Mouse (Mus musculus) C2C12 (cell line): Measurements from ENCODE around the gene Pax8. TPM values are rescaled to one million over a fixed set of nuclear protein-coding genes. Genes with fewer than 3 reads are reported as not detected.

Source experiments
- H3K27me3 ChIP-seq: one replicate; pipeline ENCODE4 v1.6.1; 2011; ENCODE audit not compliant: control insufficient read depth, insufficient read depth, insufficient read length
- H3K36me3 ChIP-seq: one replicate; pipeline ENCODE4 v1.6.1; 2011; ENCODE audit not compliant: control insufficient read depth, insufficient read depth
- H3K4me3 ChIP-seq: one replicate; pipeline ENCODE4 v1.5.1; 2011; ENCODE audit warnings: mild to moderate bottlenecking, control low read depth; ENCODE audit not compliant: poor library complexity, insufficient read depth, severe bottlenecking
- H3K79me2 ChIP-seq: one replicate; pipeline ENCODE4 v1.6.1; 2011; ENCODE audit not compliant: control insufficient read depth, insufficient read depth
- H3K79me3 ChIP-seq: one replicate; pipeline ENCODE4 v1.6.1; 2011; ENCODE audit warnings: low read depth, control low read depth
- H3ac ChIP-seq: one replicate; pipeline ENCODE3; 2011; ENCODE audit warnings: low read depth; ENCODE audit not compliant: control insufficient read depth, insufficient read length
- CEBPB ChIP-seq: IDR thresholded peaks from one replicate; pipeline ENCODE4 v1.6.1; 2011; ENCODE audit warnings: low read depth, mild to moderate bottlenecking, control low read depth, moderate library complexity
- CTCF ChIP-seq: IDR thresholded peaks from one replicate; pipeline ENCODE4 v1.5.1; 2011; ENCODE audit not compliant: control insufficient read depth, insufficient read depth, insufficient read length
- FOSL1 ChIP-seq: IDR thresholded peaks from one replicate; pipeline ENCODE4 v1.8.0; 2011; ENCODE audit warnings: mild to moderate bottlenecking, low read length; ENCODE audit not compliant: poor library complexity, insufficient read depth, severe bottlenecking
- MAX ChIP-seq: IDR thresholded peaks from one replicate; pipeline ENCODE4 v1.6.1; 2011; ENCODE audit warnings: mild to moderate bottlenecking, control low read depth
- MYOD1 ChIP-seq: IDR thresholded peaks from one replicate; pipeline ENCODE4 v1.6.1; 2011; ENCODE audit warnings: low read depth; ENCODE audit not compliant: control insufficient read depth, insufficient read length
- MYOG ChIP-seq: IDR thresholded peaks from one replicate; pipeline ENCODE4 v1.6.1; 2011; ENCODE audit not compliant: control insufficient read depth, insufficient read length; ENCODE audit errors: extremely low read depth
- USF1 ChIP-seq: IDR thresholded peaks from one replicate; pipeline ENCODE4 v1.6.1; 2011; ENCODE audit warnings: low read depth, mild to moderate bottlenecking, control low read depth, moderate library complexity
- polyA plus RNA-seq: library from polyadenylated mRNA; unstranded; fragments of >200 nt; fragmentation: generic; extraction: Trizol; gene quantifications from one replicate; pipeline ENCODE4 v1.2.1, GENCODE M21; 2012; ENCODE audit warnings: missing spikeins

Pax8 gene
- polyA plus RNA-seq, 1 experiment = not detected

- Histone ChIP-seq H3K79me3 (no peaks in the 10 kb centered on the region), H3ac (no peak overlapping the region), H3K27me3 (peaks cover 3% of the 10 kb centered on the region), H3K4me3 (no peak overlapping the region), H3K36me3 (no peaks in the 10 kb centered on the region), H3K79me2 (no peaks in the 10 kb centered on the region)
- TF ChIP-seq CTCF = no peak
- no peak for TF ChIP-seq MAX
Measured at GRCm38 (mm10) chr2:24467156-24467555, 8.2 kb downstream of the Pax8 start.

DNA sequence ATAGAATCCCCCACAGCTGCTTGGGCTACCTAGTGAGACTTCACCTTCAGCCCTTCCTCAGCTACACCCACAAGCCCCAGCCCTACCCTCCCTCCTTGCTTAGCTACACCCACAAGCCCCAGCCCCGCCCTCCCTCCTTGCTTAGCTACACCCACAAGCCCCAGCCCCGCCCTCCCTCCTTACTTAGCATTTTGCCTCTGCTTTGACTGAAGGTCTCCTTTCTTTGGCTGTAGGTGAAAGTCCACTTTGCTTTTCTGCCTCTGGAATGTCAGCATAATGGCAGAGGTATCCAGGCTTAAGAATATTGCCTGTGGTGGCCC lies 14.6 kb downstream of the Pax8 start:
- Histone ChIP-seq H3K79me3 (no peaks in the 10 kb centered on the region), H3K36me3 (no peaks in the 10 kb centered on the region), H3K4me3 (no peak overlapping the region), H3K27me3 (no peaks in the 10 kb centered on the region), H3ac (no peak overlapping the region), H3K79me2 (no peaks in the 10 kb centered on the region)
- TF ChIP-seq CTCF (no peak), FOSL1 (no peak), MYOD1 (no peak), MYOG (no peak), CEBPB (no peak), USF1 (no peak), MAX (no peak)

DNA sequence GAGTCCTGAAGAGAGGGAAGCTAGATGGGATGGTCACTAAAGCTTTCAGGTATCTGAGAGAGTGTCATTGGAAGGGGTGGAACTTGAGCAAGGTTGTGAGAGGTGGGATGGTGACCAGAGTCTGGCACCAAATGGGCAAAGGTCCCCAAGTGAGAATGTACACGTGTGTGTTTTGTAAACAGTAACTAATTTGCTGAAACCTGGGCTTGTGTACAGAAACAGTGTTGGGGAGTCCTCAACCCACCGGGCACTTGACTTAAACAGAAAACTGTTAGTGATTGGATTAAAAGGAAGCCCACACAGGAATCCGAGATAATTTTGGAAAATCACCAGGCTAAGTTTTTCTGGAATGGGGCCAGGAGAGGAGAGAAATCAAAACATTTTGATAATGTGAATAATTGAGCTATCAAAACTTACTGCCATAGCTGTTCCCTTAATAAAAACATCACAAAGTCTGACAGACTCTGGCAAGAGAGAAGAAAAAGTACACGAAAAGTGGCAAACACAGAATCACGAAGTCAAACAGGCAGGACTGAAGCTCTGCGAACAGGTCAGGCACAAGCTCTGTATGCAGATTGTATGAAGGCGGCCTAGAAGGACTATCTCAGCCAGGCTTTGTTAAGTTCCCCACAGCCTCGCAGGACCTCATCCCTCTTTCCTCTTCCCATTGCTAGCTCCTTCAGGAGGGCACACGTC lies 15.1 kb downstream of the Pax8 start:
- Histone ChIP-seq H3ac (no peak overlapping the region), H3K79me2 (no peaks in the 10 kb centered on the region), H3K79me3 (no peaks in the 10 kb centered on the region), H3K4me3 (no peak overlapping the region), H3K27me3 (no peaks in the 10 kb centered on the region), H3K36me3 (no peaks in the 10 kb centered on the region)
- TF ChIP-seq CTCF = no peak
- TF ChIP-seq CEBPB = no peak
- TF ChIP-seq FOSL1 = no peak
- no peak for TF ChIP-seq MAX
- no peak for TF ChIP-seq USF1
- TF ChIP-seq MYOD1 = no peak
- TF ChIP-seq MYOG = no peak

DNA sequence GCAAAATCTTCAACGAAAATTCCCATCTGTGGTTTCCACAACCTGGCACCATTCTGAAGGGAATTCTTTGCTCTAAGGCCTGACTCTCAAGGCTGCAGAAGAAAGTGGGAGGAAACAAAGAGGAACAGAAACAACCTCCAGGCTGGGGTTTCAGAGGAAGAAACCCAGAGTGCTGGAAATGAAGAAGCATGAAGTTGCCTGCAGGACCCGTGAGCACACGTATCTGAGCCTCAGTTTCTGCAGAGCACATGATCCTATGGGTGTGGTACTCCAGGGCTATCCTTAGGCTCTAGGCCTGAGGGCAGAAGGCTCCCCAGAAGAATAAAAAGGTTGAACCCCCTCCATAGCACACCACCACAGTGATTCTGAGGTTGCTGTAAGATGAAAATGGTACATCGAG lies 18.6 kb downstream of the Pax8 start:
- no peak for TF ChIP-seq USF1
- TF ChIP-seq CEBPB = no peak
- TF ChIP-seq MAX = no peak
- no peak for TF ChIP-seq MYOD1
- no peak for TF ChIP-seq CTCF
- no peak for TF ChIP-seq FOSL1

GRCm38 (mm10) chr2:24455057-24455855 lies 20.1 kb downstream of the Pax8 start:
- H3K79me3 ChIP-seq = no peaks in the 10 kb centered on the region
- H3ac ChIP-seq = no peak overlapping the region
- H3K36me3 ChIP-seq = no peaks in the 10 kb centered on the region
- no peaks in the 10 kb centered on the region for H3K27me3 ChIP-seq
- H3K4me3 ChIP-seq = no peak overlapping the region
- no peaks in the 10 kb centered on the region for H3K79me2 ChIP-seq
- no peak for TF ChIP-seq MYOG
- TF ChIP-seq MYOD1 = no peak
- TF ChIP-seq MAX = no peak
- TF ChIP-seq USF1 = no peak
- no peak for TF ChIP-seq CTCF
- TF ChIP-seq FOSL1 = no peak
- no peak for TF ChIP-seq CEBPB

More for the DNA sequence above, 18.6 kb downstream of the Pax8 start:
- Histone ChIP-seq H3K79me3 (no peaks in the 10 kb centered on the region), H3ac (no peak overlapping the region), H3K36me3 (no peaks in the 10 kb centered on the region), H3K27me3 (no peaks in the 10 kb centered on the region), H3K79me2 (no peaks in the 10 kb centered on the region), H3K4me3 (no peak overlapping the region)

- no peak overlapping the region for H3K4me3 ChIP-seq
- H3K79me3 ChIP-seq = no peaks in the 10 kb centered on the region
- no peak overlapping the region for H3ac ChIP-seq
- TF ChIP-seq USF1 (no peak), MYOG (no peak)
- H3K79me2 ChIP-seq = no peaks in the 10 kb centered on the region
- H3K36me3 ChIP-seq = no peaks in the 10 kb centered on the region
- H3K27me3 ChIP-seq = no peaks in the 10 kb centered on the region
Measured at GRCm38 (mm10) chr2:24454429-24455011, 20.9 kb downstream of the Pax8 start.
